Mouse (Mus musculus) intestine, embryonic 16.5 days (tissue): Measurements from ENCODE around the gene Rsph3b. TPM values are rescaled to one million over a fixed set of nuclear protein-coding genes. Genes with fewer than 3 reads are reported as not detected.
A peak's percentile ranks its signal among the peaks of the same experiment; 100 is the strongest.
"Not testable (repeated sequence)": the region's sequence is repeated elsewhere in the genome, so short reads cannot be mapped to it uniquely, and the experiment has no call there.

ENCODE experiments used
- ATAC-seq: fragments of 200-750 bp; cut with Nextera tagmentation; 2 replicates; pipeline ENCODE4 v1.8.0; 2017; ENCODE audit warnings: moderate TSS enrichment, moderate library complexity
- H3K27ac ChIP-seq: fragments of 300-500 bp; sonication (generic); 2 replicates; pipeline ENCODE4 v1.5.1; 2014; ENCODE audit warnings: mild to moderate bottlenecking, low read length
- H3K27me3 ChIP-seq: fragments of 300-500 bp; sonication (generic); replicated peaks from 2 replicates; pipeline ENCODE4 v1.6.1; 2014; ENCODE audit warnings: low read length, control low read depth, mixed read lengths; ENCODE audit not compliant: control insufficient read depth, insufficient read depth
- H3K36me3 ChIP-seq: fragments of 300-500 bp; sonication (generic); 2 replicates; pipeline ENCODE4 v1.6.1; 2014; ENCODE audit warnings: low read length, control low read depth; ENCODE audit not compliant: control insufficient read depth, insufficient read depth
- H3K4me1 ChIP-seq: fragments of 300-500 bp; sonication (generic); 2 replicates; pipeline ENCODE4 v1.6.1; 2014; ENCODE audit warnings: low read length, control low read depth, mixed read lengths; ENCODE audit not compliant: control insufficient read depth, insufficient read depth
- H3K4me2 ChIP-seq: fragments of 300-500 bp; sonication (generic); 2 replicates; pipeline ENCODE4 v1.6.1; 2014; ENCODE audit warnings: low read depth, low read length, control low read depth
- H3K4me3 ChIP-seq: fragments of 300-500 bp; sonication (generic); 2 replicates; pipeline ENCODE4 v1.5.1; 2014; ENCODE audit warnings: mild to moderate bottlenecking, low read length
- H3K9ac ChIP-seq: fragments of 300-500 bp; sonication (generic); 2 replicates; pipeline ENCODE4 v1.6.1; 2014; ENCODE audit warnings: low read depth, low read length
- H3K9me3 ChIP-seq: fragments of 300-500 bp; sonication (generic); 2 replicates; pipeline ENCODE4 v1.6.1; 2016; ENCODE audit warnings: low read length, control low read depth; ENCODE audit not compliant: control insufficient read depth
- WGBS: fragments of 180-500 bp; shearing (Covaris S2); extraction: QIAGEN DNeasy Blood & Tissue Kit; methylation state at CpG from one replicate; pipeline ENCODE4 v1.1.7; 2014; 5-methylcytosine and 5-hydroxymethylcytosine counted together
- polyA plus RNA-seq: library from polyadenylated mRNA; unstranded; fragments of >200 nt; fragmentation: Nextera tagmentation; extraction: Ambion mirVana; gene quantifications from 2 replicates; pipeline ENCODE4 v1.2.1, GENCODE M21; 2015

The Rsph3b gene
- polyA plus RNA-seq, 1 experiment from 2014 or later: 47.5 TPM

- H3K4me1 ChIP-seq, H3K9me3 ChIP-seq, H3K9ac ChIP-seq, H3K27ac ChIP-seq, H3K4me2 ChIP-seq, H3K27me3 ChIP-seq, H3K4me3 ChIP-seq, H3K36me3 ChIP-seq: not testable (repeated sequence)
- ATAC-seq: peak; percentile 82
- WGBS: 63% methylated on average over 1 of the region's 6 CpGs
Observed at GRCm38 (mm10) chr17:6914066-6914465, 34.4 kb downstream of the Rsph3b start.

GRCm38 (mm10) chr17:6900361-6900760, 48.1 kb downstream of the Rsph3b start:
- 81% methylated on average over 1 of the region's 2 CpGs for WGBS
- H3K27me3 ChIP-seq: not testable (repeated sequence)

GRCm38 (mm10) chr17:6897996-6898562, 50.4 kb downstream of the Rsph3b start:
- not testable (repeated sequence) for H3K27me3 ChIP-seq, ATAC-seq, H3K9ac ChIP-seq, H3K36me3 ChIP-seq, H3K4me3 ChIP-seq, H3K27ac ChIP-seq, H3K4me2 ChIP-seq, H3K4me1 ChIP-seq, H3K9me3 ChIP-seq
- WGBS: 53% methylated on average over 7 of the region's 7 CpGs

More at GRCm38 (mm10) chr17:6900361-6900760, 48.1 kb downstream of the Rsph3b start:
- H3K36me3 ChIP-seq, H3K9ac ChIP-seq, H3K27ac ChIP-seq, H3K9me3 ChIP-seq, H3K4me3 ChIP-seq, H3K4me1 ChIP-seq, H3K4me2 ChIP-seq, ATAC-seq: not testable (repeated sequence)

- H3K4me3 ChIP-seq: no peak overlapping the region
- no peaks in the 10 kb centered on the region for H3K36me3 ChIP-seq
- no peak overlapping the region for H3K4me2 ChIP-seq
- H3K9ac ChIP-seq: no peak overlapping the region
- H3K9me3 ChIP-seq: no peaks in the 10 kb centered on the region
- 76% methylated on average over 4 of the region's 4 CpGs for WGBS
- ATAC-seq: no peak
- H3K27me3 ChIP-seq: no peaks in the 10 kb centered on the region
- H3K27ac ChIP-seq: no peak overlapping the region
- H3K4me1 ChIP-seq: no peaks in the 10 kb centered on the region
Observed at GRCm38 (mm10) chr17:6896756-6897155, 51.7 kb downstream of the Rsph3b start.

- Histone ChIP-seq H3K4me1 (no peaks in the 10 kb centered on the region), H3K9ac (no peak overlapping the region), H3K36me3 (no peaks in the 10 kb centered on the region), H3K4me2 (no peak overlapping the region), H3K27ac (no peak overlapping the region), H3K9me3 (no peaks in the 10 kb centered on the region), H3K27me3 (no peaks in the 10 kb centered on the region), H3K4me3 (no peak overlapping the region)
- ATAC-seq: no peak
- WGBS: 73% methylated on average over 10 of the region's 10 CpGs
Observed at GRCm38 (mm10) chr17:6893332-6893731, 55.1 kb downstream of the Rsph3b start.

GRCm38 (mm10) chr17:6891966-6892934, 56.2 kb downstream of the Rsph3b start:
- no peak for ATAC-seq
- no peak overlapping the region for H3K27ac ChIP-seq
- no peaks in the 10 kb centered on the region for H3K27me3 ChIP-seq
- H3K9me3 ChIP-seq: no peaks in the 10 kb centered on the region
- no peak overlapping the region for H3K4me2 ChIP-seq
- H3K9ac ChIP-seq: no peak overlapping the region
- H3K36me3 ChIP-seq: no peaks in the 10 kb centered on the region
- no peaks in the 10 kb centered on the region for H3K4me1 ChIP-seq
- WGBS: 69% methylated on average over 7 of the region's 7 CpGs
- H3K4me3 ChIP-seq: no peak overlapping the region

GRCm38 (mm10) chr17:6886445-6886844, 62.0 kb downstream of the Rsph3b start:
- H3K27ac ChIP-seq: no peak overlapping the region
- no peaks in the 10 kb centered on the region for H3K27me3 ChIP-seq
- H3K9ac ChIP-seq: no peak overlapping the region
- H3K4me2 ChIP-seq: no peak overlapping the region
- no peak for ATAC-seq
- no peak overlapping the region for H3K4me3 ChIP-seq
- no peaks in the 10 kb centered on the region for H3K9me3 ChIP-seq
- WGBS: 85% methylated on average over 1 of the region's 1 CpGs
- H3K4me1 ChIP-seq: no peaks in the 10 kb centered on the region
- H3K36me3 ChIP-seq: no peaks in the 10 kb centered on the region

DNA sequence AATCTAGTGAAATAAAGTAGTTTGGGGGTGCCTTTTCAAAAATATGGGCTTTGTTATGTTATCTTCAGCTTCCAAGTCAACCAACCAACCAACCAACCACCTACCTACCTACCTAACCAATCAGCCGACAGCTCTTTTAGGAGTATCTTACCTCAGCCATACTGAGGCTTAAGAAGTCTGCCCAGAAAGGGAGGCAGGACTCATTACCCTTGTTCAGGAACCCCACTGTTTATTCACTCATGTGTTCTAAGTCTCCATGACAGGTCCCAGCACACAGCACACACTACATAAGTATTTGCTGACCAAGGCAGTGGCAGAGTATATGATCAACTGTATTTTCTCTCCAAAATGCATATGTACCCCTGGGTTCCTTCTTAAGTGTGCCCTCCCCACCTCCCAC, 64.0 kb downstream of the Rsph3b start:
- Histone ChIP-seq H3K27me3 (no peaks in the 10 kb centered on the region), H3K36me3 (no peaks in the 10 kb centered on the region), H3K9me3 (no peaks in the 10 kb centered on the region), H3K27ac (no peak overlapping the region), H3K4me1 (no peaks in the 10 kb centered on the region), H3K4me2 (no peak overlapping the region), H3K9ac (no peak overlapping the region), H3K4me3 (no peak overlapping the region)
- WGBS: 96% methylated on average over 1 of the region's 1 CpGs
- no peak for ATAC-seq

DNA sequence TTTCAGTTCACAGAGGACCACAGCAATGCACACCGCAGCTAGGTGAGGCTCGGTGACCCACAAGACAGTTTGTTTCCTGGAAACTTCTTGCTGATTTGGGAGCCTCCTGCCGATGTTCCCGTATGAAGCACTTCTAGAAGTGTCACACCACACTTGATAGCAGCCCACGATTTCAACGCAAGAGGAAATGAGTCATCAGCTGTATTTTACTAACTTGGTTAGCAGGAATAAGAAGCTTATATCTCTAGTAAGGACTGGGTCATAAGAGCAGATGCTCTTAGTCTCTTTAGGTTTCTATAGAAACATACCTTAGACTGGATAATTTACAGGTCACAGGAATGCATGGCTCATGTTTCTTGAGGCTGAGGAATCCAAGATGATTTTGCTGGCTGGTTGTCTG, 67.2 kb downstream of the Rsph3b start:
- Histone ChIP-seq H3K36me3 (no peaks in the 10 kb centered on the region), H3K27ac (no peak overlapping the region), H3K9ac (no peak overlapping the region), H3K4me3 (no peak overlapping the region), H3K9me3 (no peaks in the 10 kb centered on the region), H3K4me2 (no peak overlapping the region), H3K4me1 (no peaks in the 10 kb centered on the region), H3K27me3 (no peaks in the 10 kb centered on the region)
- WGBS: 74% methylated on average over 6 of the region's 6 CpGs
- no peak for ATAC-seq
